Mouse (Mus musculus) testis, adult 2 months (tissue): ENCODE measurements at regions not wholly inside any gene's neighbourhood (a gene's known extent, or its start where the extent isn't known, plus 50 kb on each side); places are given as distances from the start of the nearest gene placed in this dataset.

Experiments used
- CTCF ChIP-seq: fragments of 200-500 bp; IDR thresholded peaks from 2 replicates; pipeline ENCODE4 v1.5.1; 2012; ENCODE audit warnings: low read depth, mild to moderate bottlenecking, inconsistent platforms, low read length, moderate library complexity; ENCODE audit not compliant: control insufficient read depth, insufficient read depth, insufficient replicate concordance
- POLR2A ChIP-seq: fragments of 200-500 bp; IDR thresholded peaks from 2 replicates; pipeline ENCODE4 v1.6.1; 2012; ENCODE audit warnings: low read depth, mild to moderate bottlenecking, inconsistent platforms, low read length, moderate library complexity; ENCODE audit not compliant: control insufficient read depth

DNA sequence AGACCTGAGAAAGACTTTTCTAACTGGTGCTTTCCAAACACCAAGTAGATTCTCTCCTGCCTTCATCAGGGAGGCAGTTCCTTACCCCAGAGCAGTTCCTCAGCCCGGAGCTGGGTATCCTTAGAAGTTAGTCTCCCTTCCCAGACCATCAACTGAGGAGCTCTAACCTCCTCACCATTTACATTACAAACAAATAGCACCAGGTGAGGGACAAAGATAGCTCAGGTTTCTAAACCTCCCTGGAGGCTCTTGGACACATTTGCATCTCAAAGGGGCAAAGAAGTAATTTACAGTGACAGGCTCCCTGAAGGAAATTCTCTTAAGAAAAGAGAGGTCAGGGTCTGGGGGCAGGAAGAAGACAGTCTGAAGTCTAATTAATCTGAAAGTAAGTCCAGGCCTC is 486.5 kb upstream of the Tmem132c start:
- TF ChIP-seq CTCF (no peak), POLR2A (no peak)
